Comparison of ENCODE assay signal across 29 mouse cellular contexts in the genomic region with DNA sequence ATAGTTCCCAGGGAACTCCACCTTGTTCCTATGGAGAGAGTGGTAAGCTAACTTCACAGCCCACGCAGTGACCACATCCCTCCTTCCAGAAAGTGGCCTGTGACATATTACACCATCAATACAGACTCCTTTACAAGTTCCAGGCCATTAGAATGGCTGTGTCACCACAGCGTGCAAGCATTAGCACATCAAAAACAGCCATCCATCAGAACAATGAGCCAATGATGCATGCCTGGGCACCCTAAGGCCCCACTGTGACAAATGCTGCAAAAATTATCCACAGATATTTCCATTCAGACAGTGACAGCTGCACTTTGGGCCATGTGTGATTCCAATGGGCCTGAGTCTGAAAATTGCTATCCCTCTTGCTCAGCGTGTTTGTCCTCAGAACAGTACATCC.
DNase-seq lines count a peak whose midpoint lies in the region; ATAC-seq lines count a peak whose summit lies in the region.
"Had no signal": no experiment of that assay in that cellular context is flagged by ENCODE, and none has a peak within 500 bp of the region (broad histone marks: within the 10 kb centered on the region; RNA-seq: fewer than 3 reads in every experiment).

No protein-coding gene starts in this region.

- no peaks in the 10 kb centered on the region for H3K27me3 ChIP-seq in hindbrain, embryonic 11.5 days (ENCODE audit: control insufficient read depth, insufficient read depth, low read length)
- no peaks in the 10 kb centered on the region for H3K27me3 ChIP-seq in hindbrain, embryonic 13.5 days
- H3K27me3 ChIP-seq: embryonic facial prominence, embryonic 12.5 days; liver, embryonic 12.5 days had no signal

- peak; percentile 8 for DNase-seq in embryo, embryonic 11 days
- DNase-seq in embryo, embryonic 10 days (ENCODE audit: low spot score): no peak
- peak; percentile 23 for DNase-seq in hindbrain, embryonic 11.5 days (ENCODE audit: low spot score)
- peak; percentile 42 for DNase-seq in Muller cell, postnatal 12 days (ENCODE audit: inconsistent ontology term)
- DNase-seq in mesoderm, embryonic 11.5 days (ENCODE audit: low read depth, low spot score): peak; percentile 23
- DNase-seq in urinary bladder, postnatal 36 days (ENCODE audit: low spot score in 2 of 2): no peak
- DNase-seq: adrenal gland, postnatal 14 days; cerebellum, adult 11-12 months; cerebellum, adult 9-11 months; forebrain, postnatal 0 days; gastrocnemius, postnatal 10 days; kidney, adult 8-10 months; kidney, postnatal 4 days; left cerebral cortex, postnatal 4 days; liver, postnatal 0 days; lung, postnatal 4 days; right cerebral cortex, postnatal 25 days; spleen, adult 18-20 months; thymus, postnatal 14 days had no signal

- H3K9ac ChIP-seq in hindbrain, embryonic 11.5 days (ENCODE audit: low read depth, low read length): no peak overlapping the region
- no peak overlapping the region for H3K9ac ChIP-seq in hindbrain, embryonic 13.5 days
- H3K9ac ChIP-seq: embryonic facial prominence, embryonic 12.5 days; forebrain, postnatal 0 days; liver, embryonic 12.5 days; liver, postnatal 0 days had no signal

- H3K9me3 ChIP-seq in hindbrain, embryonic 11.5 days (ENCODE audit: control insufficient read depth, low read length): no peaks in the 10 kb centered on the region
- no peaks in the 10 kb centered on the region for H3K9me3 ChIP-seq in hindbrain, embryonic 13.5 days
- H3K9me3 ChIP-seq: embryonic facial prominence, embryonic 12.5 days; forebrain, embryonic 10.5 days; liver, embryonic 12.5 days; megakaryocyte, embryonic 14.5 days had no signal

- ATAC-seq in hindbrain, embryonic 11.5 days (ENCODE audit: low FRiP score): peak; percentile 79
- no peak for ATAC-seq in hindbrain, embryonic 13.5 days (ENCODE audit: low FRiP score)
- ATAC-seq: forebrain, postnatal 0 days; intestine, embryonic 16.5 days; liver, embryonic 12.5 days; liver, postnatal 0 days; lung, postnatal 0 days had no signal

- no peak overlapping the region for H3K4me3 ChIP-seq in hindbrain, embryonic 11.5 days (ENCODE audit: low read depth, low read length)
- no peak overlapping the region for H3K4me3 ChIP-seq in hindbrain, embryonic 13.5 days
- H3K4me3 ChIP-seq: embryonic facial prominence, embryonic 12.5 days; forebrain, embryonic 10.5 days; liver, embryonic 12.5 days; megakaryocyte, embryonic 14.5 days; myocyte had no signal

- no peaks in the 10 kb centered on the region for H3K36me3 ChIP-seq in hindbrain, embryonic 11.5 days (ENCODE audit: control insufficient read depth, insufficient read depth, low read length)
- H3K36me3 ChIP-seq in hindbrain, embryonic 13.5 days: no peaks in the 10 kb centered on the region
- H3K36me3 ChIP-seq: embryonic facial prominence, embryonic 12.5 days; forebrain, embryonic 10.5 days; G1E; liver, embryonic 12.5 days had no signal

- no peak overlapping the region for H3K27ac ChIP-seq in hindbrain, embryonic 11.5 days (ENCODE audit: low read depth, low read length)
- H3K27ac ChIP-seq in hindbrain, embryonic 13.5 days: no peak overlapping the region
- H3K27ac ChIP-seq: embryonic facial prominence, embryonic 12.5 days; forebrain, embryonic 10.5 days; kidney, postnatal 0 days; liver, embryonic 12.5 days had no signal

- H3K4me1 ChIP-seq in hindbrain, embryonic 11.5 days (replicated peaks; ENCODE audit: control insufficient read depth, insufficient read depth, low read length): peaks cover 6% of the 10 kb centered on the region
- peaks cover 36% of the 10 kb centered on the region for H3K4me1 ChIP-seq in hindbrain, embryonic 13.5 days (replicated peaks)
- H3K4me1 ChIP-seq: embryonic facial prominence, embryonic 12.5 days; liver, embryonic 12.5 days; megakaryocyte, embryonic 14.5 days had no signal

- 22% methylated on average over 3 of the region's 3 CpGs for WGBS in hindbrain, embryonic 11.5 days
- 20% methylated on average over 3 of the region's 3 CpGs for WGBS in hindbrain, embryonic 13.5 days

- no peak overlapping the region for H3K4me2 ChIP-seq in hindbrain, embryonic 11.5 days (replicated peaks; ENCODE audit: low read depth, low read length)
- H3K4me2 ChIP-seq in hindbrain, embryonic 13.5 days: no peak overlapping the region
- H3K4me2 ChIP-seq: embryonic facial prominence, embryonic 12.5 days; liver, embryonic 12.5 days had no signal

Comparison
In these comparisons a context has a peak if more than half of its experiments do, and no peak if none do; other contexts are left out.
1. DNase-seq: peak in embryo, embryonic 11 days (single experiment), hindbrain, embryonic 11.5 days (single experiment), Muller cell, postnatal 12 days (single experiment) and mesoderm, embryonic 11.5 days (single experiment); none in embryo, embryonic 10 days (single experiment) and urinary bladder, postnatal 36 days (0 of 2).